Mouse (Mus musculus) heart, embryonic 12.5 days (tissue): ENCODE results near the gene Mkln1. TPM values are rescaled to one million over a fixed set of nuclear protein-coding genes. Genes with fewer than 3 reads are reported as not detected.

Experiments used
- ATAC-seq: fragments of 200-750 bp; cut with Nextera tagmentation; 2 replicates; pipeline ENCODE4 v1.8.0; 2017; ENCODE audit warnings: moderate TSS enrichment, moderate library complexity; ENCODE audit not compliant: insufficient number of reproducible peaks, low FRiP score
- H3K27ac ChIP-seq: fragments of 300-500 bp; sonication (generic); 2 replicates; pipeline ENCODE4 v1.5.1; 2016; ENCODE audit warnings: mild to moderate bottlenecking, moderate library complexity; ENCODE audit not compliant: poor library complexity, severe bottlenecking
- H3K27me3 ChIP-seq: fragments of 300-500 bp; sonication (generic); replicated peaks from 2 replicates; pipeline ENCODE4 v1.6.1; 2016; ENCODE audit warnings: mild to moderate bottlenecking, moderate library complexity
- H3K36me3 ChIP-seq: fragments of 300-500 bp; sonication (generic); 2 replicates; pipeline ENCODE4 v1.6.1; 2016; ENCODE audit warnings: mild to moderate bottlenecking, moderate library complexity
- H3K4me1 ChIP-seq: fragments of 300-500 bp; sonication (generic); replicated peaks from 2 replicates; pipeline ENCODE4 v1.6.1; 2016; ENCODE audit warnings: mild to moderate bottlenecking
- H3K4me2 ChIP-seq: fragments of 300-500 bp; sonication (generic); 2 replicates; pipeline ENCODE4 v1.6.1; 2016; ENCODE audit warnings: mild to moderate bottlenecking, moderate library complexity
- H3K4me3 ChIP-seq: fragments of 300-500 bp; sonication (generic); 2 replicates; pipeline ENCODE4 v1.5.1; 2016; ENCODE audit warnings: mild to moderate bottlenecking
- H3K9ac ChIP-seq: fragments of 300-500 bp; sonication (generic); 2 replicates; pipeline ENCODE4 v1.6.1; 2016; ENCODE audit warnings: mild to moderate bottlenecking, moderate library complexity
- H3K9me3 ChIP-seq: fragments of 300-500 bp; sonication (generic); replicated peaks from 2 replicates; pipeline ENCODE4 v1.6.1; 2016; ENCODE audit warnings: mild to moderate bottlenecking, moderate library complexity
- WGBS: fragments of 180-500 bp; shearing (Covaris S2); methylation state at CpG from one replicate; pipeline ENCODE4 v1.1.7; 2016; 5-methylcytosine and 5-hydroxymethylcytosine counted together
- polyA plus RNA-seq: library from polyadenylated mRNA; unstranded; fragments of >200 nt; fragmentation: Nextera tagmentation; extraction: Ambion mirVana; gene quantifications from 2 replicates; pipeline ENCODE4 v1.2.1, GENCODE M21; 2016

Gene Mkln1
- polyA plus RNA-seq, 1 experiment from 2014 or later = 212 TPM

- Histone ChIP-seq H3K36me3 (peaks cover 44% of the 10 kb centered on the region), H3K9me3 (no peaks in the 10 kb centered on the region), H3K4me3 (no peak overlapping the region), H3K27ac (no peak overlapping the region), H3K4me1 (0 out of 2 replicates have a peak, but pooled peaks cover 6% of the 10 kb centered on the region), H3K4me2 (no peak overlapping the region), H3K27me3 (no peaks in the 10 kb centered on the region), H3K9ac (no peak overlapping the region)
- ATAC-seq = no peak
- WGBS = 66% methylated on average over 7 of the region's 7 CpGs
Measured at GRCm38 (mm10) chr6:31527897-31528296, 129.4 kb downstream of the Mkln1 start.

GRCm38 (mm10) chr6:31528339-31528738, 129.8 kb downstream of the Mkln1 start:
- no peak overlapping the region for H3K27ac ChIP-seq
- H3K4me1 ChIP-seq = 0 out of 2 replicates have a peak, but pooled peaks cover 6% of the 10 kb centered on the region
- H3K4me2 ChIP-seq = no peak overlapping the region
- no peaks in the 10 kb centered on the region for H3K9me3 ChIP-seq
- H3K27me3 ChIP-seq = no peaks in the 10 kb centered on the region
- WGBS = 76% methylated on average over 5 of the region's 5 CpGs
- peaks cover 40% of the 10 kb centered on the region for H3K36me3 ChIP-seq
- H3K9ac ChIP-seq = no peak overlapping the region
- no peak for ATAC-seq
- H3K4me3 ChIP-seq = no peak overlapping the region

GRCm38 (mm10) chr6:31531880-31532279, 133.3 kb downstream of the Mkln1 start:
- Histone ChIP-seq H3K4me2 (no peak overlapping the region), H3K36me3 (peaks cover 9% of the 10 kb centered on the region), H3K27me3 (no peaks in the 10 kb centered on the region), H3K9me3 (no peaks in the 10 kb centered on the region; the same call in 1 of the 2 replicates), H3K27ac (no peak overlapping the region), H3K4me3 (no peak overlapping the region), H3K4me1 (0 out of 2 replicates have a peak, but pooled peaks cover 6% of the 10 kb centered on the region), H3K9ac (no peak overlapping the region)
- ATAC-seq = no peak
- WGBS = 56% methylated on average over 3 of the region's 3 CpGs

DNA sequence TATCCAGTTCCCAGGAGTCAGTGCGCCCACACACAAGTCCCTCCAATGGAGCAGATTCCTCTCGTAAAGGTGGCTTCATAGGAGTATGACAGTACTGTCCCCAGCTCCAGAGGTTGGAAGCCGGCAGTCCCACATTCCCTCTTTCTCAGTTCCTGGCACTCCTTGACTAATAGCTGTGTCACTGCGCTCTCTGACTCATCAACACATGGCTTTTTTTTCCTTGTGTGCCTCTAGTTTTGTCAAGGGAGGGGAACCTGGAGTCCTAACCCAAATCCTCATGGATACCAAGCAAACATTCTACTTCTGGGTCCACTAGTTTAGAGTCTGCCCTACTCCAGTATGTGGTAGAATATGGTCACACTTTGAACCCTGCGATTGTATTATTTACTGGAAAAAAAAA, 136.2 kb downstream of the Mkln1 start:
- H3K36me3 ChIP-seq = no peaks in the 10 kb centered on the region
- no peak for ATAC-seq

DNA sequence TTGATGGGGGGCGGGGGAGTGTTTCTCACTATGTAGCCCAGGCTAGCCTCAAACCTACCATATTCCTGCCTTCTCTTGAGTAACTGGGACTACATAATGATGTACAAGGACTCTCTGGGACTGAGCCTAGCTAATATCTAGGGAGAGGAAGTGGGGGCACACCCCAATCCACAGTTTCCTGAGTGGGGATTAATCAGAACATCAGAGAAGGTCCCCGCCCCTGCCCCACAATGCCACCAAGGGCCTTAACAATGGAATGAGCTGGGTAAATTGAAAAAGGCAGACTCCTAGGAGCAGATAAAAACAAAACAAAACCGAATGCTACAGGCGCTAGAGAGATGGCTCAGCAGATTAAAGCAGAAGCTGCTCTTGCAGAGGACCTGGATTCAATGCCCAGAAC, 138.7 kb downstream of the Mkln1 start:
- H3K27me3 ChIP-seq = no peaks in the 10 kb centered on the region
- H3K9me3 ChIP-seq = no peaks in the 10 kb centered on the region; the same call in 1 of the 2 replicates
- no peak overlapping the region for H3K9ac ChIP-seq
- no peak for ATAC-seq
- H3K4me1 ChIP-seq = peaks cover 2% of the 10 kb centered on the region; the same call in 1 of the 2 replicates
- peaks cover 3% of the 10 kb centered on the region; the same call in 1 of the 2 replicates for H3K36me3 ChIP-seq
- WGBS = 63% methylated on average over 4 of the region's 4 CpGs
- no peak overlapping the region for H3K27ac ChIP-seq
- H3K4me2 ChIP-seq = no peak overlapping the region
- H3K4me3 ChIP-seq = no peak overlapping the region

More for the DNA sequence above, 136.2 kb downstream of the Mkln1 start:
- H3K9me3 ChIP-seq = no peaks in the 10 kb centered on the region; the same call in 1 of the 2 replicates
- no peak overlapping the region for H3K9ac ChIP-seq
- no peak overlapping the region for H3K4me3 ChIP-seq
- no peak overlapping the region for H3K27ac ChIP-seq
- 87% methylated on average over 5 of the region's 5 CpGs for WGBS
- no peaks in the 10 kb centered on the region for H3K27me3 ChIP-seq
- H3K4me2 ChIP-seq = no peak overlapping the region
- H3K4me1 ChIP-seq = peaks cover 4% of the 10 kb centered on the region; the same call in 1 of the 2 replicates

DNA sequence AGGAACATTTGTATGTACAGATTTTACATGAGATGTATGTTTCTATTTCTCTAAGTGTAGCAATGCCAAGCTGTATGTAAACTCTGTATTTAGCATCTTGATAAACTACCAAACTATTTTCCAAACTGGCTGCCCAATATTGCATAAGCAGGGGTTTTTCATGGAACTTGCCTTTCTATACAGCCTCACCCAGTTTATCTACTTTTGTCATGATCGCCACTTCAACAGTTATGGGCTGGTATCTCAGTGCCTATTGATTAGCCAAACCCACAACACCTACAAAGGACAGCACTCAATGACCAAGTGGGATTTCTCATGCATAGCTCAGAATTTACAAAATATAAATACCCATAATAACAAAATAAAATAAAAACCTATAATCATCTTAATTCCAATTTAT, 139.6 kb downstream of the Mkln1 start:
- ATAC-seq = no peak
- H3K4me2 ChIP-seq = no peak overlapping the region
- 77% methylated on average over 1 of the region's 1 CpGs for WGBS

GRCm38 (mm10) chr6:31540018-31540417, 141.5 kb downstream of the Mkln1 start:
- ATAC-seq = no peak
- H3K4me1 ChIP-seq = peaks cover 17% of the 10 kb centered on the region
- H3K9ac ChIP-seq = no peak overlapping the region
- H3K9me3 ChIP-seq = no peaks in the 10 kb centered on the region
- H3K27me3 ChIP-seq = no peaks in the 10 kb centered on the region
- peaks cover 3% of the 10 kb centered on the region; the same call in 1 of the 2 replicates for H3K36me3 ChIP-seq
- WGBS = 80% methylated on average over 6 of the region's 6 CpGs
- no peak overlapping the region for H3K4me2 ChIP-seq
- no peak overlapping the region for H3K27ac ChIP-seq
- H3K4me3 ChIP-seq = no peak overlapping the region

More for the DNA sequence above, 139.6 kb downstream of the Mkln1 start:
- H3K27ac ChIP-seq = no peak overlapping the region
- no peaks in the 10 kb centered on the region; the same call in 1 of the 2 replicates for H3K9me3 ChIP-seq
- no peak overlapping the region for H3K9ac ChIP-seq
- no peaks in the 10 kb centered on the region for H3K27me3 ChIP-seq
- H3K36me3 ChIP-seq = peaks cover 3% of the 10 kb centered on the region; the same call in 1 of the 2 replicates
- H3K4me3 ChIP-seq = no peak overlapping the region
- peaks cover 2% of the 10 kb centered on the region; the same call in 1 of the 2 replicates for H3K4me1 ChIP-seq

DNA sequence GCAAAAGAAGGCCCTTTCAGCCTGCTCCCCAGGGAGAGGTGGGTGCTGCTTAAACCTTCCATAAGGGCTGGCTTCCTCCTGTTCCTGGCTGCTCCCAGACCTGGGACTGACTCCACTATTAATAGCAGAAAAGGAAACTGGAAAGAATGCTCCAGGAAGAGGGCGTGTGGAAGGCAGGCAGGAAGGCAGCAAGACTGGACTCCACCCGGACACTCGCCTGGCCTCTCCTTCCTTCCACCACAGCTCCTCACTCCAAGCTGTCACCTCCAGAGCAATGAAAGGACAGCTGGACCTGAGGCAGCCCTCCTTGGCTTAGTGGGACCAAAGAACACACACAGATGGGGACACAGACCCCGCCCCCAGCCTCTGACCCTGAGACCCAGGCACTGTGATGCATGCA, 145.8 kb downstream of the Mkln1 start:
- Histone ChIP-seq H3K9ac (peak overlapping the region; percentile 30; the same call in 1 of the 2 replicates), H3K36me3 (peaks cover 3% of the 10 kb centered on the region; the same call in 1 of the 2 replicates), H3K27me3 (no peaks in the 10 kb centered on the region), H3K9me3 (no peaks in the 10 kb centered on the region), H3K4me2 (peak overlapping the region; percentile 36), H3K4me1 (peaks cover 40% of the 10 kb centered on the region), H3K4me3 (no peak overlapping the region), H3K27ac (peak overlapping the region; percentile 66)
- ATAC-seq = peak; percentile 69
- 38% methylated on average over 4 of the region's 4 CpGs for WGBS

DNA sequence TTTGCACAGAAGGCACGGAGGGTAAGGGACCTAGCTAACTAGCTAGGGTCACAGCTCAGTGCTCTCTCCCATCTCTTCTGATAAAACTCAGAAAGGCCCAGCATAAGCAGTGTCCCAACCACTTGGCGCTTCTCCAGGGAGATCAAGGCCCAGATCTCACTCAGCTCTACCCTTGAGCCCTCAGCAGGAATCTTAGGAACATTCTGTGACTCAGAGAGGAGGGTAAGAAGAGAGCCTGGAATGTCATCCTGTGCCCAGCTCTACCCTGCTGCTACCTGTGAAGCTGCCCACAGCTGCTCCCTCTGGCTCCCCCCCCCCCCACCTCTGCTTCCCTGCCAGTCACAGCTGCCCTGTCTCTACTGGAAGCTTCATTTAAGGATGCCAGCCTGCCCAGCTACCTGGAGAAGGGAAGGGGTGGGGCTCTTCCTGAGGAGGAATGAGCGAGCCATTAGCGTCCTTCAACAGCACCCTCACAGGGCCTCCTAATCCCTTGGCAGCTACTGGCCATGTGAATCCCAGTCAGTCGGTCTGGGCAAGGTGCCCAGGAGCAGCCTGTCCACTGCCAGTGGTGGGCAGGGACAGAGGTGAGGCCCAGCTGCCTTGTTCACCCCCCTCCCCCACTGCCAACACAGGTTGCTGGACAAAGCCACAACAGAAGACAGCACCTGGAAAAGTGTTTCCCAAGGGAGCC, 151.0 kb downstream of the Mkln1 start:
- H3K9me3 ChIP-seq = no peaks in the 10 kb centered on the region
- H3K4me3 ChIP-seq = no peak overlapping the region
- WGBS = 46% methylated on average over 5 of the region's 5 CpGs
- peak overlapping the region; percentile 17 for H3K4me2 ChIP-seq
- H3K4me1 ChIP-seq = peaks cover 56% of the 10 kb centered on the region
- peak overlapping the region; percentile 68 for H3K27ac ChIP-seq
- H3K36me3 ChIP-seq = no peaks in the 10 kb centered on the region
- no peaks in the 10 kb centered on the region for H3K27me3 ChIP-seq
- no peak for ATAC-seq
- peak overlapping the region; percentile 52; the same call in 1 of the 2 replicates for H3K9ac ChIP-seq

- H3K9me3 ChIP-seq = no peaks in the 10 kb centered on the region
- WGBS = 77% methylated on average over 22 of the region's 22 CpGs
- H3K4me2 ChIP-seq = no peak overlapping the region
- no peak overlapping the region for H3K9ac ChIP-seq
- H3K4me3 ChIP-seq = no peak overlapping the region
- peaks cover 51% of the 10 kb centered on the region for H3K4me1 ChIP-seq
- no peak for ATAC-seq
- H3K36me3 ChIP-seq = no peaks in the 10 kb centered on the region
- H3K27ac ChIP-seq = no peak overlapping the region
- no peaks in the 10 kb centered on the region for H3K27me3 ChIP-seq
Measured at GRCm38 (mm10) chr6:31550876-31551532, 152.5 kb downstream of the Mkln1 start.

DNA sequence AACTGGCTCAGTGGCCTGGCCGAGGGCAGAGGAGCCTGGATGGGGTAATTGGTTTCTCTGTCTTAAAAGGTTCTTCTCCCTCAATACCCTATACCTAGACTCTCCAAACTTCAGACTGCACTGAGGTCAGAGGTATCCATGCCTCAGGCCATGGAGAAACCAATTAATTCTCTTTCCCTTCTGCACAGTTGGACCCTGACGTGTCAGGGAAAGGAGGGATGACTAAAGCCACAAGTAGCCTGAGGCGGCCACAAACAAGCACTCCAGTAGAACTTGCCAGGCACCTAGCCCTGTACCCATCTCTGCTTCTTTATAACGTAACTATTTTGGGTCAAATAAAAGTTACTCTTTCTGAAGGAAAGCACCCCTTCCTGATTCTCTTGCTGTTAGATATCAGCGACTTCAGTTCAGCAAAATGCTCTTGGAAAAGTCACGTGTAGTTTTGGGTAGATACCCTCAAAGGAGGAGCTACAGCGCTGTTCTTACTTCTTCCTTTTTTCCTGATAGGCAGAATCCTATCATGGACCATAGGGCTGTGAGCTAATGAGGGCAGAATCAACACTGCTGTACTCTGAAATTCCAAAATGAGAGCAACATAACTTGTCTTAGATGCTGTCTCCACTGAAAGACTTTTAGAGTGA, 158.0 kb downstream of the Mkln1 start:
- H3K4me1 ChIP-seq = peaks cover 27% of the 10 kb centered on the region
- H3K36me3 ChIP-seq = no peaks in the 10 kb centered on the region
- no peaks in the 10 kb centered on the region for H3K27me3 ChIP-seq
- 84% methylated on average over 7 of the region's 7 CpGs for WGBS
- no peaks in the 10 kb centered on the region for H3K9me3 ChIP-seq
- no peak overlapping the region for H3K4me3 ChIP-seq
- no peak overlapping the region for H3K9ac ChIP-seq
- ATAC-seq = no peak
- H3K4me2 ChIP-seq = no peak overlapping the region
- no peak overlapping the region for H3K27ac ChIP-seq
